In genomic region chr15:83121709-83122565, GRCm38 (mm10) we compare ENCODE assay signal across 8 mouse cellular contexts. TPM values are rescaled to one million over a fixed set of nuclear protein-coding genes. Genes with fewer than 3 reads are reported as not detected.
A peak's percentile ranks its signal among the peaks of the same experiment; 100 is the strongest.
DNase-seq lines count a peak whose midpoint lies in the region; ATAC-seq and TF ChIP-seq lines count a peak whose summit lies in the region.

No protein-coding gene starts in this region.

- peak overlapping the region; percentile 100 for H3K4me3 ChIP-seq in C2C12 (ENCODE audit: insufficient read depth, poor library complexity, severe bottlenecking)
- peak overlapping the region; percentile 87 for H3K4me3 ChIP-seq in heart, embryonic 12.5 days
- H3K4me3 ChIP-seq in lung, embryonic 16.5 days (ENCODE audit: low read length) = peak overlapping the region; percentile 87

- H3K9ac ChIP-seq in heart, embryonic 12.5 days = peak overlapping the region; percentile 78
- peak overlapping the region; percentile 72 for H3K9ac ChIP-seq in lung, embryonic 16.5 days (ENCODE audit: low read length)

- H3K4me1 ChIP-seq in heart, embryonic 12.5 days (replicated peaks) = peaks cover 12% of the 10 kb centered on the region
- H3K4me1 ChIP-seq in lung, embryonic 16.5 days (replicated peaks; ENCODE audit: control insufficient read depth, insufficient read depth, low read length) = peaks cover 4% of the 10 kb centered on the region

- peak; percentile 45 for DNase-seq in WW6 (ENCODE audit: low read depth, low spot score)
- peak; percentile 71 for DNase-seq in embryo, embryonic 10 days (ENCODE audit: low spot score)
- peak; percentile 62 to 74 for DNase-seq in kidney, postnatal 4 days
- peak; percentile 74 for DNase-seq in retina, postnatal 1 day
- DNase-seq in urinary bladder, postnatal 25 days (ENCODE audit: low spot score) = no peak

- H3K9me3 ChIP-seq in heart, embryonic 12.5 days (replicated peaks) = no peaks in the 10 kb centered on the region
- H3K9me3 ChIP-seq in lung, embryonic 16.5 days (ENCODE audit: control insufficient read depth, low read length) = no peaks in the 10 kb centered on the region

- H3K4me2 ChIP-seq in heart, embryonic 12.5 days = peak overlapping the region; percentile 96
- peak overlapping the region; percentile 78 for H3K4me2 ChIP-seq in lung, embryonic 16.5 days (ENCODE audit: low read depth, low read length)

- ATAC-seq in heart, embryonic 12.5 days (ENCODE audit: insufficient number of reproducible peaks, low FRiP score) = peak; percentile 54
- peak; percentile 59 for ATAC-seq in lung, embryonic 16.5 days (ENCODE audit: low read depth)

- H3K27ac ChIP-seq in heart, embryonic 12.5 days (ENCODE audit: poor library complexity, severe bottlenecking) = peak overlapping the region; percentile 57
- H3K27ac ChIP-seq in lung, embryonic 16.5 days (ENCODE audit: low read length) = peak overlapping the region; percentile 70

- H3K79me3 ChIP-seq in C2C12 (ENCODE audit: low read depth) = peaks cover 25% of the 10 kb centered on the region

- WGBS in heart, embryonic 12.5 days = 3% methylated on average over 41 of the region's 43 CpGs
- 2% methylated on average over 40 of the region's 43 CpGs for WGBS in lung, embryonic 16.5 days

- peak overlapping the region; percentile 95 for H3ac ChIP-seq in C2C12 (ENCODE audit: control insufficient read depth, insufficient read length, low read depth)

- H3K79me2 ChIP-seq in C2C12 (ENCODE audit: control insufficient read depth, insufficient read depth) = peaks cover 49% of the 10 kb centered on the region

- no peak for TF ChIP-seq CTCF in C2C12 (IDR thresholded peaks at IDR 0.05; ENCODE audit: control insufficient read depth, insufficient read depth, insufficient read length)

- no peaks in the 10 kb centered on the region for H3K27me3 ChIP-seq in C2C12 (ENCODE audit: control insufficient read depth, insufficient read depth, insufficient read length)
- H3K27me3 ChIP-seq in heart, embryonic 12.5 days (replicated peaks) = no peaks in the 10 kb centered on the region
- H3K27me3 ChIP-seq in lung, embryonic 16.5 days (ENCODE audit: control insufficient read depth, insufficient read depth, low read depth, low read length) = no peaks in the 10 kb centered on the region

- peaks cover 63% of the 10 kb centered on the region for H3K36me3 ChIP-seq in C2C12 (ENCODE audit: control insufficient read depth, insufficient read depth)
- peaks cover 51% of the 10 kb centered on the region for H3K36me3 ChIP-seq in heart, embryonic 12.5 days
- H3K36me3 ChIP-seq in lung, embryonic 16.5 days (ENCODE audit: control insufficient read depth, insufficient read depth, low read length) = peaks cover 24% of the 10 kb centered on the region

TF ChIP-seq in C2C12, 6 proteins besides CTCF, POLR2A, EP300 and RAD21:
- TF ChIP-seq MYOD1 (IDR thresholded peaks at IDR 0.05; ENCODE audit: control insufficient read depth, insufficient read length, low read depth) = no peak
- no peak for TF ChIP-seq MYOG (IDR thresholded peaks at IDR 0.05; ENCODE audit: control insufficient read depth, extremely low read depth, insufficient read length)
- no peak for TF ChIP-seq MAX (IDR thresholded peaks at IDR 0.05)
- no peak for TF ChIP-seq CEBPB (IDR thresholded peaks at IDR 0.05; ENCODE audit: low read depth)
- no peak for TF ChIP-seq USF1 (IDR thresholded peaks at IDR 0.05; ENCODE audit: low read depth)
- no peak for TF ChIP-seq FOSL1 (IDR thresholded peaks at IDR 0.05; ENCODE audit: insufficient read depth, low read length, poor library complexity, severe bottlenecking)

RNA-seq across cellular contexts. Expression of gene Rrp7a, which starts 0.7 kb away (rescaled TPM):
- polyA plus RNA-seq in C2C12 (2012; fragmentation: generic; extraction: Trizol) = 171 TPM
- 39.3 and 44.8 TPM in 2 replicates for polyA plus RNA-seq in heart, embryonic 12.5 days (2016; fragmentation: Nextera tagmentation; extraction: Ambion mirVana)
- polyA plus RNA-seq in lung, embryonic 16.5 days (2015; fragmentation: Nextera tagmentation; extraction: Ambion mirVana) = 62.9 and 66.2 TPM in 2 replicates

RNA-seq across cellular contexts. Expression of gene Poldip3, which starts 27.2 kb away (rescaled TPM):
- 108 TPM for polyA plus RNA-seq in C2C12 (2012; fragmentation: generic; extraction: Trizol)
- 89.1 and 90.7 TPM in 2 replicates for polyA plus RNA-seq in heart, embryonic 12.5 days (2016; fragmentation: Nextera tagmentation; extraction: Ambion mirVana)
- 137 TPM in 2 replicates for polyA plus RNA-seq in lung, embryonic 16.5 days (2015; fragmentation: Nextera tagmentation; extraction: Ambion mirVana)

RNA-seq across cellular contexts. Expression of gene Serhl, which starts 32.6 kb away (rescaled TPM):
- 17.8 TPM for polyA plus RNA-seq in C2C12 (2012; fragmentation: generic; extraction: Trizol)
- polyA plus RNA-seq in heart, embryonic 12.5 days (2016; fragmentation: Nextera tagmentation; extraction: Ambion mirVana) = 58.9 and 68.8 TPM in 2 replicates
- polyA plus RNA-seq in lung, embryonic 16.5 days (2015; fragmentation: Nextera tagmentation; extraction: Ambion mirVana) = 69.4 and 70.8 TPM in 2 replicates

RNA-seq across cellular contexts. Expression of gene Cyb5r3, which starts 50.5 kb away (rescaled TPM):
- polyA plus RNA-seq in C2C12 (2012; fragmentation: generic; extraction: Trizol) = 402 TPM
- polyA plus RNA-seq in heart, embryonic 12.5 days (2016; fragmentation: Nextera tagmentation; extraction: Ambion mirVana) = 132 and 136 TPM in 2 replicates
- polyA plus RNA-seq in lung, embryonic 16.5 days (2015; fragmentation: Nextera tagmentation; extraction: Ambion mirVana) = 184 and 192 TPM in 2 replicates
